Mouse (Mus musculus) thymus, adult 2 months (tissue): ENCODE data around the gene Alkbh3.

ENCODE experiments used
- CTCF ChIP-seq: fragments of 200-500 bp; IDR thresholded peaks from 2 replicates; pipeline ENCODE4 v1.5.1; 2012; ENCODE audit warnings: mild to moderate bottlenecking, control low read depth, low read length, moderate library complexity, borderline replicate concordance; ENCODE audit not compliant: control insufficient read depth, poor library complexity, insufficient read depth; ENCODE audit errors: extremely low read depth
- POLR2A ChIP-seq: fragments of 200-500 bp; IDR thresholded peaks from 2 replicates; pipeline ENCODE4 v1.6.1; 2012; ENCODE audit warnings: mild to moderate bottlenecking, low read length, control low read depth, moderate library complexity; ENCODE audit not compliant: control insufficient read depth, poor library complexity, insufficient read depth; ENCODE audit errors: extremely low read depth

DNA sequence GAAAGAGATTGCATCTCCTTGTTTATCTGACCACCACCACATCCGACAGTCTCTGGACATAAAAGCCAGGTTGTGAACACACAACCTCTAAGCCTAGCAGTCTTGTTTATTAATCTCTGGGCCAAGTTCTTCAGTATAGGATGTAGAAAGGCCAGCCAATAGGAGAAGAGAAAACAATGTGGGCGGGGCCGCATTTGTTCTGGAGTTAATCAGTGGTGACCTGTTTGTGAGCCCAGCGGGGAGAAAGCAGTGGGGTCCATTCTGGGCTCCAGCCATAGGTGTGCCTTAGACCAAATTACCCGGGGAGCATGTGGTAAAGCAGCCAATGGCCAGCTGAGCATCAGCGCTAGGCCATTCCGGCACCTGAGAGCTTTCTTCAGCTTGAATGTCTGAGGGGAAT lies 35.6 kb downstream of the Alkbh3 start:
- TF ChIP-seq CTCF (no peak), POLR2A (no peak)
